Mouse (Mus musculus) lung, adult 10 weeks (tissue): ENCODE measurements around the gene Als2cr12. TPM values are rescaled to one million over a fixed set of nuclear protein-coding genes. Genes with fewer than 3 reads are reported as not detected.

Experiments
- polyA plus RNA-seq: library from polyadenylated mRNA; stranded (reverse); fragments of 350-450 nt; fragmentation: Illumina TruSeq; extraction: RNeasy Lipid Tissue Mini Kit (QIAGEN cat#74804); gene quantifications from one replicate; pipeline ENCODE4 v1.2.3, GENCODE M21; 2014; ENCODE audit warnings: low read depth, low replicate concordance; ENCODE audit not compliant: insufficient read depth

Gene Als2cr12
- 0.15 TPM for polyA plus RNA-seq

DNA sequence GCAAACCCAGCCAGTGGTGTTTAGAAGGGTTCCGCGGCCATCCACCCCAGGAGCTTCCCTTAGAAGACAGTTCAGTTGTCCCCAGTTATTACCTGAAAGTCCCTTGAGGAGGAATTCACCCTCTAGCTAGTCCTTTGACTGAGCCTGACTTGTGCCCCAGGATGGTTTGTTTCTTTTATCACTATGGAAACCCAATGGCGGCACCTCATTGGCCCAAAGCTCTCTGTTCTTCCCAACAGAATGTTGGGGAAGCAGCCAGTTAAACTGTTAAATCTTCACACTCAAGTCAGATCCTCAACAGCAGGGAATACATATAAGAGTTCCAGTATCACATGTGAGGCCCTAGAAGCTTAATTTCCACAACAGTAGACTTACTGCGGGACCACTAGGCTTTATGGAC, at the start of gene Als2cr12:
Gene Als2cr12, minus strand, starts transcription at position 180 of the 400 bp plus-strand sequence.

GRCm38 (mm10) chr1:58711365-58712016, 15.7 kb upstream of the Als2cr12 start, which contains the start of gene Cflar:
TSS of gene Cflar (plus strand) at chr1:58711508.

Other genes starting within 250 kb of the Als2cr12 start
- gene Orc2, start 190.9 kb downstream of the Als2cr12 start, polyA plus RNA-seq, result 7.2 TPM
- 5.3 TPM for gene Fam126b, start 109.7 kb downstream of the Als2cr12 start, polyA plus RNA-seq
- gene Ndufb3, start 109.6 kb downstream of the Als2cr12 start, polyA plus RNA-seq, result 171 TPM
- 34.1 TPM for gene Cflar, start 15.5 kb upstream of the Als2cr12 start, polyA plus RNA-seq
- 19.7 TPM for gene Casp8, start 99.4 kb upstream of the Als2cr12 start, polyA plus RNA-seq